Mouse (Mus musculus) liver, postnatal 0 days (tissue): ENCODE results near the gene Acsl1. TPM values are rescaled to one million over a fixed set of nuclear protein-coding genes. Genes with fewer than 3 reads are reported as not detected.

ENCODE experiments used
- ATAC-seq: fragments of 200-750 bp; cut with Nextera tagmentation; 2 replicates; pipeline ENCODE4 v1.8.0; 2017; ENCODE audit warnings: mild to moderate bottlenecking, moderate library complexity
- DNase-seq: peaks from one replicate; pipeline ENCODE4 v3.0.0-alpha.2; 2016
- H3K27ac ChIP-seq: fragments of 300-500 bp; sonication (generic); 2 replicates; pipeline ENCODE4 v1.5.1; 2014; ENCODE audit warnings: antibody characterized with exemption, moderate library complexity, mild to moderate bottlenecking, low read depth
- H3K27me3 ChIP-seq: fragments of 300-500 bp; sonication (generic); 2 replicates; pipeline ENCODE4 v1.6.1; 2014; ENCODE audit warnings: low read length, control low read depth, mixed read lengths; ENCODE audit not compliant: insufficient read depth
- H3K36me3 ChIP-seq: fragments of 300-500 bp; sonication (generic); replicated peaks from 2 replicates; pipeline ENCODE4 v1.6.1; 2014; ENCODE audit warnings: mild to moderate bottlenecking, control low read depth, low read length, moderate library complexity, mixed read lengths; ENCODE audit not compliant: insufficient read depth
- H3K4me1 ChIP-seq: fragments of 300-500 bp; sonication (generic); 2 replicates; pipeline ENCODE4 v1.6.1; 2014; ENCODE audit warnings: antibody characterized with exemption, mild to moderate bottlenecking, control low read depth; ENCODE audit not compliant: insufficient read depth
- H3K4me2 ChIP-seq: fragments of 300-500 bp; sonication (generic); 2 replicates; pipeline ENCODE4 v1.6.1; 2014; ENCODE audit warnings: low read depth, mild to moderate bottlenecking, low read length, moderate library complexity, mixed read lengths
- H3K4me3 ChIP-seq: fragments of 300-500 bp; sonication (generic); 2 replicates; pipeline ENCODE4 v1.5.1; 2014; ENCODE audit warnings: low read depth, low read length
- H3K9ac ChIP-seq: fragments of 300-500 bp; sonication (generic); replicated peaks from 2 replicates; pipeline ENCODE4 v1.6.1; 2014; ENCODE audit warnings: mild to moderate bottlenecking, moderate library complexity
- H3K9me3 ChIP-seq: fragments of 300-500 bp; sonication (generic); 2 replicates; pipeline ENCODE4 v1.6.1; 2016; ENCODE audit warnings: mild to moderate bottlenecking, control low read depth, low read length, mixed read lengths
- CTCF ChIP-seq: sonication (generic); IDR thresholded peaks from 2 replicates; pipeline ENCODE4 v1.5.1; 2016; ENCODE audit warnings: antibody characterized with exemption, low read depth
- EP300 ChIP-seq: IDR thresholded peaks from 2 replicates; pipeline ENCODE4 v1.6.1; 2016; ENCODE audit warnings: antibody characterized with exemption, low read depth, mild to moderate bottlenecking
- WGBS: fragments of 180-500 bp; shearing (Covaris S2); extraction: QIAGEN DNeasy Blood & Tissue Kit; methylation state at CpG from one replicate; pipeline ENCODE4 v1.1.7; 2014; ENCODE audit not compliant: insufficient replicate concordance; 5-methylcytosine and 5-hydroxymethylcytosine counted together
- polyA plus RNA-seq: library from polyadenylated mRNA; unstranded; fragments of >200 nt; fragmentation: Nextera tagmentation; extraction: Ambion mirVana; gene quantifications from 2 replicates; pipeline ENCODE4 v1.2.1, GENCODE M21; 2015

The Acsl1 gene
- polyA plus RNA-seq, 1 experiment from 2014 or later, result 466 TPM

- DNase-seq (no peak), ATAC-seq (no peak)
- WGBS, result 48% methylated on average over 1 of the region's 1 CpGs
- H3K9ac ChIP-seq, result no peak overlapping the region
- H3K27me3 ChIP-seq, result no peaks in the 10 kb centered on the region
- H3K4me1 ChIP-seq, result no peaks in the 10 kb centered on the region; the same call in 1 of the 2 replicates
- TF ChIP-seq EP300, result no peak
- TF ChIP-seq CTCF, result no peak
- H3K9me3 ChIP-seq, result no peaks in the 10 kb centered on the region
- no peak overlapping the region for H3K4me3 ChIP-seq
- no peak overlapping the region for H3K27ac ChIP-seq
- H3K36me3 ChIP-seq, result no peaks in the 10 kb centered on the region
- no peak overlapping the region for H3K4me2 ChIP-seq
Observed at GRCm38 (mm10) chr8:46433656-46434055, 37.2 kb upstream of the Acsl1 start.

GRCm38 (mm10) chr8:46438491-46438890, 32.3 kb upstream of the Acsl1 start:
- 73% methylated on average over 10 of the region's 10 CpGs for WGBS
- Histone ChIP-seq H3K9ac (no peak overlapping the region), H3K4me1 (no peaks in the 10 kb centered on the region), H3K27ac (no peak overlapping the region), H3K36me3 (no peaks in the 10 kb centered on the region), H3K27me3 (no peaks in the 10 kb centered on the region), H3K9me3 (no peaks in the 10 kb centered on the region), H3K4me3 (no peak overlapping the region), H3K4me2 (no peak overlapping the region)
- TF ChIP-seq CTCF (no peak), EP300 (no peak)
- ATAC-seq (no peak), DNase-seq (no peak)

GRCm38 (mm10) chr8:46445964-46446915, 24.6 kb upstream of the Acsl1 start:
- H3K4me3 ChIP-seq, result no peak overlapping the region
- H3K9ac ChIP-seq, result 0 out of 2 replicates have a peak overlapping the region, but pooled peaks have one; percentile 30
- TF ChIP-seq CTCF (no peak), EP300 (no peak)
- peaks cover 15% of the 10 kb centered on the region for H3K4me1 ChIP-seq
- ATAC-seq (peak; percentile 74), DNase-seq (no peak)
- WGBS, result 38% methylated on average over 12 of the region's 12 CpGs
- no peaks in the 10 kb centered on the region for H3K36me3 ChIP-seq
- H3K4me2 ChIP-seq, result peak overlapping the region; percentile 20; the same call in 1 of the 2 replicates
- no peaks in the 10 kb centered on the region for H3K27me3 ChIP-seq
- peak overlapping the region; percentile 90 for H3K27ac ChIP-seq
- H3K9me3 ChIP-seq, result no peaks in the 10 kb centered on the region

DNA sequence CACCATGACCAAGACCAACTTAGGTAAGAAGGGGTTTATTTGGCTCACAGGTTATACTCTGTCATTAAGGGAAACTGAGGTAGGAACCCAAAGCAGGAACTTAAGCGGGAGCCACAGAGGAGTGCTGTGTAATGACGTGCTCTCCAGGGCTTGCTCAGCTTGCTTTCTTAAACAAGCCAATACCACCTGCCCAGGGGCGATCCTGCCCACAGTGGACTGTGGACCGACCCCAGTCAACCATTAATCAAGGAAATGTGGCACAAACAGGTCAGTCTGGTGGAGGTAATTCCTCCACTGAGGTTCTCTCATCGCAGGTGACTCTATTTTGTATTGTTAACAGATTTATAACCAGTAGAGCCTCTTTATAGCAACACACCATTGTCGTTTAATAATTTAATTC, 23.5 kb upstream of the Acsl1 start:
- Histone ChIP-seq H3K27me3 (no peaks in the 10 kb centered on the region), H3K27ac (peak overlapping the region; percentile 90), H3K4me1 (peaks cover 15% of the 10 kb centered on the region), H3K9me3 (no peaks in the 10 kb centered on the region), H3K4me2 (0 out of 2 replicates have a peak overlapping the region, but pooled peaks have one; percentile 7), H3K9ac (no peak overlapping the region), H3K36me3 (no peaks in the 10 kb centered on the region), H3K4me3 (no peak overlapping the region)
- WGBS, result 57% methylated on average over 6 of the region's 6 CpGs
- TF ChIP-seq CTCF (no peak), EP300 (peak; percentile 64)
- peak; percentile 56 for DNase-seq
- ATAC-seq, result peak; percentile 90

- peaks cover 15% of the 10 kb centered on the region for H3K4me1 ChIP-seq
- no peaks in the 10 kb centered on the region for H3K27me3 ChIP-seq
- 67% methylated on average over 5 of the region's 5 CpGs for WGBS
- H3K27ac ChIP-seq, result peak overlapping the region; percentile 90
- H3K4me3 ChIP-seq, result no peak overlapping the region
- peaks cover 2% of the 10 kb centered on the region; the same call in 1 of the 2 replicates for H3K9me3 ChIP-seq
- TF ChIP-seq EP300 (no peak), CTCF (no peak)
- no peak for DNase-seq
- H3K4me2 ChIP-seq, result no peak overlapping the region
- ATAC-seq, result no peak
- no peaks in the 10 kb centered on the region for H3K36me3 ChIP-seq
- H3K9ac ChIP-seq, result no peak overlapping the region
Observed at GRCm38 (mm10) chr8:46448606-46449005, 22.2 kb upstream of the Acsl1 start.

GRCm38 (mm10) chr8:46449063-46449462, 21.8 kb upstream of the Acsl1 start:
- H3K9me3 ChIP-seq, result peaks cover 6% of the 10 kb centered on the region
- H3K27me3 ChIP-seq, result no peaks in the 10 kb centered on the region
- H3K9ac ChIP-seq, result no peak overlapping the region
- DNase-seq (no peak), ATAC-seq (no peak)
- WGBS, result 66% methylated on average over 4 of the region's 4 CpGs
- TF ChIP-seq EP300, result no peak
- no peak for TF ChIP-seq CTCF
- peaks cover 15% of the 10 kb centered on the region for H3K4me1 ChIP-seq
- H3K36me3 ChIP-seq, result no peaks in the 10 kb centered on the region
- H3K4me2 ChIP-seq, result no peak overlapping the region
- no peak overlapping the region for H3K4me3 ChIP-seq
- peak overlapping the region; percentile 90 for H3K27ac ChIP-seq
